ENCODE assay signal across 8 mouse cellular contexts in genomic region chr2:156401331-156401730, GRCm38 (mm10). TPM values are rescaled to one million over a fixed set of nuclear protein-coding genes. Genes with fewer than 3 reads are reported as not detected.
A peak's percentile ranks its signal among the peaks of the same experiment; 100 is the strongest.
DNase-seq lines count a peak whose midpoint lies in the region; ATAC-seq lines count a peak whose summit lies in the region.

No protein-coding gene starts in this region.

- no peaks in the 10 kb centered on the region for H3K9me3 ChIP-seq in lung, embryonic 15.5 days

- peak overlapping the region; percentile 21; the same call in 1 of the 2 replicates for H3K4me2 ChIP-seq in lung, embryonic 15.5 days

- peak; percentile 42 for DNase-seq in adrenal gland, postnatal 10 days
- no peak for DNase-seq in adrenal gland, postnatal 25 days
- DNase-seq in R1 (ENCODE audit: low read depth, low spot score) = peak; percentile 96
- peak; percentile 76 for DNase-seq in forelimb bud, embryonic 11.5 days (ENCODE audit: low read depth, low spot score)
- DNase-seq in kidney, postnatal 4 days = peak; percentile 76 to 82
- DNase-seq in retina, postnatal 1 day = peak; percentile 93
- DNase-seq in thymus, postnatal 36 days = peak; percentile 55 to 67

- no peak overlapping the region for H3K9ac ChIP-seq in lung, embryonic 15.5 days

- H3K27ac ChIP-seq in lung, embryonic 15.5 days = no peak overlapping the region

- ATAC-seq in lung, embryonic 15.5 days (ENCODE audit: borderline replicate concordance, extremely low read depth, low FRiP score, low TSS enrichment) = peak; percentile 76

- H3K36me3 ChIP-seq in lung, embryonic 15.5 days = no peaks in the 10 kb centered on the region

- WGBS in lung, embryonic 15.5 days = 5% methylated on average over 9 of the region's 9 CpGs

- no peaks in the 10 kb centered on the region for H3K27me3 ChIP-seq in lung, embryonic 15.5 days

- no peak overlapping the region for H3K4me3 ChIP-seq in lung, embryonic 15.5 days

- H3K4me1 ChIP-seq in lung, embryonic 15.5 days = peaks cover 4% of the 10 kb centered on the region; the same call in 1 of the 2 replicates

RNA-seq across cellular contexts. Expression of gene Epb41l1, which starts 19.4 kb away (rescaled TPM):
- 10 to 100 TPM; 41.5 to 56.4 TPM for total RNA-seq in adrenal gland, postnatal 10 days (2021)
- 76.2 and 78.8 TPM in 2 replicates for total RNA-seq in adrenal gland, postnatal 25 days (2021)
- 1.6 and 2.8 TPM in 2 replicates for polyA plus RNA-seq in lung, embryonic 15.5 days (2015; fragmentation: Nextera tagmentation; extraction: Ambion mirVana)
